Mouse (Mus musculus) CH12.LX (cell line): ENCODE results near the gene Mkln1. TPM values are rescaled to one million over a fixed set of nuclear protein-coding genes. Genes with fewer than 3 reads are reported as not detected.

Source experiments
- DNase-seq: peaks from one replicate; pipeline ENCODE4 v3.0.0-alpha.2; 2013; ENCODE audit errors: extremely low read depth
- H3K27ac ChIP-seq: 2 replicates; pipeline ENCODE4 v1.5.1; 2012; ENCODE audit warnings: low read depth, mild to moderate bottlenecking, control low read depth, moderate library complexity; ENCODE audit not compliant: insufficient read depth
- H3K27me3 ChIP-seq: replicated peaks from 2 replicates; pipeline ENCODE3; 2012; ENCODE audit warnings: inconsistent platforms
- H3K36me3 ChIP-seq, 2 experiments: replicated peaks in 1 of 2; 2 replicates each; pipeline versions ENCODE3 to v1.6.1; 2012; ENCODE audit warnings: inconsistent platforms in 1 of 2, low read length in 1 of 2, mild to moderate bottlenecking in 1 of 2, mixed read lengths in 1 of 2, moderate library complexity in 1 of 2; ENCODE audit not compliant: control insufficient read depth in 1 of 2, insufficient read depth in 1 of 2
- H3K4me1 ChIP-seq, 2 experiments: 2 replicates each; pipeline ENCODE4 v1.6.1; 2012; ENCODE audit warnings: inconsistent platforms in 1 of 2, moderate library complexity in 1 of 2; ENCODE audit not compliant: insufficient read depth in 2 of 2, control insufficient read depth in 1 of 2
- H3K4me2 ChIP-seq: 2 replicates; pipeline ENCODE4 v1.6.1; 2012; ENCODE audit warnings: low read depth, mild to moderate bottlenecking, control low read depth; ENCODE audit not compliant: poor library complexity, insufficient read depth, severe bottlenecking
- H3K4me3 ChIP-seq, 3 experiments: fragments of 150-350 bp in 1 of 3; sonication (generic) in 1 of 3; replicated peaks in 1 of 3; 2 replicates each; pipeline versions ENCODE3 to v1.5.1; 2011 to 2012; ENCODE audit warnings: low read depth in 2 of 3, low read length in 2 of 3, mild to moderate bottlenecking in 2 of 3, moderate library complexity in 2 of 3, control low read depth in 1 of 3, improper control_type of control experiment in 1 of 3, inconsistent platforms in 1 of 3, mixed read lengths in 1 of 3; ENCODE audit not compliant: poor library complexity in 1 of 3
- H3K79me2 ChIP-seq: replicated peaks from 2 replicates; pipeline ENCODE4 v1.6.1; 2012; ENCODE audit warnings: mild to moderate bottlenecking, moderate library complexity; ENCODE audit not compliant: control insufficient read depth, poor library complexity, insufficient read depth, severe bottlenecking; ENCODE audit errors: extremely low read depth
- H3K9ac ChIP-seq: 2 replicates; pipeline ENCODE4 v1.6.1; 2012; ENCODE audit warnings: low read depth, mild to moderate bottlenecking, control low read depth, moderate library complexity; ENCODE audit not compliant: insufficient read depth
- H3K9me3 ChIP-seq: replicated peaks from 2 replicates; pipeline ENCODE3; 2012; ENCODE audit warnings: low read length, inconsistent platforms, mixed read lengths
- CTCF ChIP-seq, 2 experiments: IDR thresholded peaks in 1 of 2; conservative IDR thresholded peaks in 1 of 2; 2 replicates each; pipeline ENCODE4 v1.5.1; 2011 to 2012; ENCODE audit warnings: low read depth in 2 of 2, low read length in 2 of 2, improper control_type of control experiment in 1 of 2, inconsistent platforms in 1 of 2, mild to moderate bottlenecking in 1 of 2, moderate library complexity in 1 of 2
- E2F4 ChIP-seq: IDR thresholded peaks from 2 replicates; pipeline ENCODE4 v1.6.1; 2011; ENCODE audit warnings: low read depth, low read length, improper control_type of control experiment; ENCODE audit not compliant: insufficient replicate concordance
- ELF1 ChIP-seq: IDR thresholded peaks from 2 replicates; pipeline ENCODE4 v1.6.1; 2014; ENCODE audit warnings: low read depth, mild to moderate bottlenecking, inconsistent platforms, low read length, improper control_type of control experiment
- ETS1 ChIP-seq: conservative IDR thresholded peaks from 2 replicates; pipeline ENCODE4 v1.6.1; 2012; ENCODE audit warnings: low read depth, mild to moderate bottlenecking, inconsistent platforms, low read length, improper control_type of control experiment, moderate library complexity
- HCFC1 ChIP-seq: IDR thresholded peaks from 2 replicates; pipeline ENCODE4 v1.6.1; 2012; ENCODE audit warnings: low read depth, mild to moderate bottlenecking, inconsistent platforms, low read length, improper control_type of control experiment
- JUN ChIP-seq: IDR thresholded peaks from 2 replicates; pipeline ENCODE4 v1.6.1; 2011; ENCODE audit warnings: low read depth, mild to moderate bottlenecking, low read length, improper control_type of control experiment, moderate library complexity; ENCODE audit not compliant: insufficient read depth
- KAT2A ChIP-seq: IDR thresholded peaks from 2 replicates; pipeline ENCODE4 v1.6.1; 2012; ENCODE audit warnings: low read length, improper control_type of control experiment, inconsistent platforms; ENCODE audit not compliant: insufficient replicate concordance
- MAZ ChIP-seq: IDR thresholded peaks from 2 replicates; pipeline ENCODE4 v1.6.1; 2012; ENCODE audit warnings: low read depth, mild to moderate bottlenecking, inconsistent platforms, low read length, improper control_type of control experiment, moderate library complexity
- MXI1 ChIP-seq: IDR thresholded peaks from 2 replicates; pipeline ENCODE4 v1.6.1; 2011; ENCODE audit warnings: mild to moderate bottlenecking, low read depth, low read length, improper control_type of control experiment
- MYC ChIP-seq: IDR thresholded peaks from 2 replicates; pipeline ENCODE4 v1.6.1; 2011; ENCODE audit warnings: low read depth, mild to moderate bottlenecking, improper control_type of control experiment, low read length
- NELFE ChIP-seq: IDR thresholded peaks from 2 replicates; pipeline ENCODE4 v1.6.1; 2011; ENCODE audit warnings: low read depth, low read length, improper control_type of control experiment
- NRF1 ChIP-seq: IDR thresholded peaks from 2 replicates; pipeline ENCODE4 v1.6.1; 2014; ENCODE audit warnings: low read depth, mild to moderate bottlenecking, inconsistent platforms, low read length, improper control_type of control experiment, moderate library complexity
- POLR2A ChIP-seq: IDR thresholded peaks from 2 replicates; pipeline ENCODE4 v1.6.1; 2011; ENCODE audit warnings: low read depth, mild to moderate bottlenecking, improper control_type of control experiment, low read length
- POLR2AphosphoS2 ChIP-seq: IDR thresholded peaks from 2 replicates; pipeline ENCODE4 v1.6.1; 2011; ENCODE audit warnings: low read depth, low read length, improper control_type of control experiment
- SIN3A ChIP-seq: IDR thresholded peaks from 2 replicates; pipeline ENCODE4 v1.6.1; 2012; ENCODE audit warnings: low read length, improper control_type of control experiment, inconsistent platforms
- SMC3 ChIP-seq: IDR thresholded peaks from 2 replicates; pipeline ENCODE4 v1.6.1; 2011; ENCODE audit warnings: low read depth, low read length, improper control_type of control experiment
- TBP ChIP-seq: conservative IDR thresholded peaks from 2 replicates; pipeline ENCODE4 v1.6.1; 2011; ENCODE audit warnings: low read depth, low read length, improper control_type of control experiment
- UBTF ChIP-seq: IDR thresholded peaks from 2 replicates; pipeline ENCODE4 v1.6.1; 2012; ENCODE audit warnings: low read depth, mild to moderate bottlenecking, inconsistent platforms, low read length, improper control_type of control experiment, moderate library complexity
- USF2 ChIP-seq: conservative IDR thresholded peaks from 2 replicates; pipeline ENCODE4 v1.6.1; 2011; ENCODE audit warnings: low read depth, low read length, improper control_type of control experiment
- ZC3H11A ChIP-seq: IDR thresholded peaks from 2 replicates; pipeline ENCODE4 v1.6.1; 2012; ENCODE audit warnings: low read depth, mild to moderate bottlenecking, inconsistent platforms, low read length, improper control_type of control experiment
- ZMIZ1 ChIP-seq: IDR thresholded peaks from 2 replicates; pipeline ENCODE4 v1.6.1; 2012; ENCODE audit warnings: low read depth, mild to moderate bottlenecking, inconsistent platforms, low read length, improper control_type of control experiment
- ZNF384 ChIP-seq: IDR thresholded peaks from 2 replicates; pipeline ENCODE4 v1.6.1; 2012; ENCODE audit warnings: low read depth, low read length, improper control_type of control experiment, inconsistent platforms
- dilution Hi-C: fragments of 300-500 bp; cut with MboI; formaldehyde crosslinking; loops from 2 replicates; pipeline ENCODE4 v1.14.3; 2020; ENCODE audit warnings: low sequenced_read_pairs; ENCODE audit not compliant: extremely low pct_unique_long_range_greater_than_20kb, extremely low pct_ligation_motif_present
- in situ Hi-C: fragments of 300-500 bp; cut with MboI; formaldehyde crosslinking; loops from 3 replicates; pipeline ENCODE4 v1.14.3; 2019; ENCODE audit warnings: low sequenced_read_pairs, low pct_ligation_motif_present, low pct_unique_long_range_greater_than_20kb, mixed read lengths
- polyA plus RNA-seq: library from polyadenylated mRNA; unstranded; fragments of >175 nt; gene quantifications from 2 replicates; pipeline ENCODE4 v1.2.1, GENCODE M21; 2012; ENCODE audit warnings: low read depth; ENCODE audit not compliant: insufficient read length
- total RNA-seq, 2 experiments: library from RNA; depleted of rRNA; stranded (reverse); fragments of 300-350 nt in 1 of 2; fragments of >200 nt in 1 of 2; gene quantifications; 2 replicates each; pipeline ENCODE4 v1.2.3; 2012 to 2014

The Mkln1 gene
- total and polyA plus RNA-seq, 3 experiments: 79.6 to 127 (median 115) TPM

GRCm38 (mm10) chr6:31456988-31457387, 58.5 kb downstream of the Mkln1 start:
- TF ChIP-seq MXI1 (no peak), KAT2A (no peak), SMC3 (no peak), POLR2A (no peak), USF2 (no peak), MAZ (no peak), JUN (no peak), MYC (no peak), NELFE (no peak), E2F4 (no peak)
- H3K36me3 ChIP-seq: peaks cover 7 to 53% of the 10 kb centered on the region in 2 experiments
- dilution Hi-C loops: no loop called here
- in situ Hi-C loops: no loop called here
- no peaks in the 10 kb centered on the region for H3K79me2 ChIP-seq
- no peak overlapping the region for H3K27ac ChIP-seq
- no peak overlapping the region for H3K9ac ChIP-seq
- H3K4me3 ChIP-seq: no peak overlapping the region
- no peak for DNase-seq
- no peak overlapping the region for H3K4me2 ChIP-seq
- H3K27me3 ChIP-seq: no peaks in the 10 kb centered on the region
- H3K4me1 ChIP-seq: no peaks in the 10 kb centered on the region
- no peaks in the 10 kb centered on the region for H3K9me3 ChIP-seq

DNA sequence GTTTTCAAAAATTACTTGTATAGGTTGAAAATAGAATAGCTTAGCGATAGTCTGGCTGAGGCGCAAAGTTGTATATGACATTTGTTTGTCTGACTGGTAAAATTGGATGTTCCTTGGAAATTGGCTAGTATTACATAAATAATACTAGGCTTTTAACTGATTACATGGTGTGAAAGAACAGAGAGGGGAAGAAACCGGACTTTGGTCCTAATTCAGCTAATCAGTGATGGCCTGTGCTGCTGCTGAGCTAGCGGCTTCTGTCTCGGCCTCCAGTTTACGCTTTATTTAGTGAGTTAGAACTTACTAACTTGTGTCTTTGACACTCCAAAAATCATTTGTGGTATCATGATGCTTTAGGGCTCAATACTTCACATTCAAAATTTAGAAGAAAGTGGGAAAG, 70.9 kb downstream of the Mkln1 start:
- H3K36me3 ChIP-seq: peaks cover 15 to 35% of the 10 kb centered on the region in 2 experiments

More for the DNA sequence above, 70.9 kb downstream of the Mkln1 start:
- peaks cover 2 to 22% of the 10 kb centered on the region in 2 experiments; a peak in 2 of 4 replicates for H3K4me1 ChIP-seq
- H3K4me3 ChIP-seq: no peak overlapping the region
- H3K27ac ChIP-seq: no peak overlapping the region
- TF ChIP-seq CTCF (conservative IDR thresholded peaks at IDR 0.05 in 1 of 2, IDR thresholded peaks at IDR 0.05 in 1 of 2; ENCODE audit: low read depth in 2 of 2, low read length in 2 of 2) (no peak), SIN3A (no peak), ZMIZ1 (no peak), KAT2A (no peak), ZC3H11A (no peak), ETS1 (no peak), UBTF (no peak), ELF1 (no peak), USF2 (no peak), TBP (no peak), NRF1 (no peak), E2F4 (no peak), POLR2A (no peak), HCFC1 (no peak), ZNF384 (no peak), POLR2AphosphoS2 (no peak)
- TF ChIP-seq, all 38 proteins: peak for 0
- Histone ChIP-seq H3K4me2 (no peak overlapping the region), H3K9ac (no peak overlapping the region), H3K27me3 (no peaks in the 10 kb centered on the region), H3K9me3 (no peaks in the 10 kb centered on the region), H3K79me2 (no peaks in the 10 kb centered on the region)
- dilution Hi-C loops (no loop called here), in situ Hi-C loops (no loop called here)
- DNase-seq: no peak
